Mouse (Mus musculus) brain, adult 10 weeks (tissue): ENCODE measurements around the gene D330045A20Rik. TPM values are rescaled to one million over a fixed set of nuclear protein-coding genes. Genes with fewer than 3 reads are reported as not detected.

Source experiments
- polyA plus RNA-seq: library from polyadenylated mRNA; stranded (reverse); fragments of 350-450 nt; fragmentation: Illumina TruSeq; extraction: RNeasy Lipid Tissue Mini Kit (QIAGEN cat#74804); gene quantifications from one replicate; pipeline ENCODE4 v1.2.3, GENCODE M21; 2015; ENCODE audit warnings: low read depth, low replicate concordance

The D330045A20Rik gene
- 0.19 TPM for polyA plus RNA-seq

DNA sequence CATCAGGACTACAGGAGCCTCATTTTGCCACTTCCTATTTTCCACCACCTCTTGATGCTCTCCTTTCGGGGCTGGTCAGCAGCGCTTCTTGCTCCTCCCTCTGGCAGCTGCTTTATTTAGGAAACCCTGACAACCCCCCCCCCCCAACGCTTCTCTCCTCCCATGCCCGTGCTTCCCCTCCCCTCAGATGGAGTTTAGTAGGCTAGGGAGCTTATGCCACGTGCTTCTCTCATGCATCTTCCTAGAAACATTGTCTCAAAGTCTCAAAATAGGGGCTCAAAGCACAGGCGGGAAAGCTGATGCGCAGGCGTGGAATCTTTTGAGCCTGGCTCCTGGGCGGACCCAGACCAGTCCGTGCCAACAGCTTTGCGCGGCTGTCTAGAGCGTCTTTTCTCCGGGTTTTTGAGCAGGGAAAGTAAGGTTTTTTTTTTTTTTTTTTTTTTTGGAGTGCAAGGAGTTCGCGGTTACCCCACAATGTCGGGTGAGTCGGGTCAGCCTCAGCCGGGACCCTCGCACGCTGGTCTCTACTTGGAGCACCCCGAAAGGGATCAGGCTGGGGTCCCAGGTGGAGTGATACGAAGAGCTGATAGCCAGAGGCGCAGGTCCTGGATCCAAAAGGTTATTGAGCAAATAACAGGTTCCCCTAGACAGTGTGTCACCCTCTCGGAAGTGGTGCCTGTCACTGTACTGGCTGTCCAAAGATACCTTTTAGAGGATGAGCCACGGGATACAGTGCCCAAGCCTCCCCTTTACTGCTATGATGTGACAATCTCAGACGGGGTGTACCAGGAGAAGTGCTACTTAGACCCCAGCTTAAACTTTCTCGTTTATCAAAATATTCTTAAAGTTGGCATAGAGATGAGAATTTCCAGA lies at the start of gene D330045A20Rik:
D330045A20Rik (plus strand) TSS at position 346 of the 873 bp plus-strand sequence.

DNA sequence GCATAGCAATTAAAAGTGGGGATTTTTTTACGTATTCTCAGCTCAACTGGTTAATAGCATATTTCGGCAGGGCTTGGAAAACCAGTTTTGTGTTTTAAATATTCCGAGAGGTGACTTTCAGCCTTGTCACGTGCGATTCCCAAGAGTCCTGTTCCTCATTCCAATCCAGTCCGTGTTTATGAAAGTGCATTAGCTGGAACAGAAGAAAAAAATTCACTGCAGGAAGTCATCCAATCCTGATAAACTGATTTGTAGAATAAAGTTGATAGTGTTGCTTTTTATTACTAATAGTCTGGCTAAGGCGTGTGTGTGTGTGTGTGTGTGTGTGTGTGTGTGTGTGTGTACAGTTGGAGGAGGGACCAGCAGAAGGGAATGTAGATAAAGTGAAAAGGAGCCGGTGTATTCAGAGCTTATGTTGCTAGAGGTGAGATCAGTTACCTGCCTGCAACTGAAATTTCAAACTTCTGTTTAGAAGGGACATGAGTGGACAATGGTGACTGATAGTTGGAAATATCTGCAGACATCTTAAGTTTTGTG lies 82.8 kb downstream of the D330045A20Rik start, which contains the start of gene Rnf128:
Rnf128 (plus strand) TSS at position 392 of the 537 bp plus-strand sequence.

Other genes starting within 250 kb of the D330045A20Rik start
- gene Trap1a, start 146.7 kb upstream of the D330045A20Rik start, polyA plus RNA-seq, result not detected
- 17.1 TPM for gene Rnf128, start 82.9 kb downstream of the D330045A20Rik start, polyA plus RNA-seq
- gene Tbc1d8b, start 204.6 kb downstream of the D330045A20Rik start, polyA plus RNA-seq, result 4.5 TPM
- gene Gm15013, start 234.1 kb downstream of the D330045A20Rik start, polyA plus RNA-seq, result not detected